Mouse (Mus musculus) hindbrain, embryonic 10.5 days (tissue): Measurements from ENCODE around the gene Adora3. TPM values are rescaled to one million over a fixed set of nuclear protein-coding genes. Genes with fewer than 3 reads are reported as not detected.

ENCODE experiments used
- DNase-seq: peaks from one replicate; pipeline ENCODE4 v3.0.0-alpha.2; 2017; ENCODE audit warnings: low spot score
- H3K27ac ChIP-seq: fragments of 300-500 bp; sonication (generic); 2 replicates; pipeline ENCODE4 v1.5.1; 2016; ENCODE audit warnings: mild to moderate bottlenecking, moderate library complexity
- H3K27me3 ChIP-seq: fragments of 300-500 bp; sonication (generic); 2 replicates; pipeline ENCODE4 v1.6.1; 2016; ENCODE audit warnings: mild to moderate bottlenecking; ENCODE audit not compliant: poor library complexity, insufficient read depth, severe bottlenecking
- H3K36me3 ChIP-seq: fragments of 300-500 bp; sonication (generic); 2 replicates; pipeline ENCODE4 v1.6.1; 2016; ENCODE audit warnings: mild to moderate bottlenecking, moderate library complexity
- H3K4me1 ChIP-seq: fragments of 300-500 bp; sonication (generic); replicated peaks from 2 replicates; pipeline ENCODE4 v1.6.1; 2016; ENCODE audit warnings: mild to moderate bottlenecking
- H3K4me3 ChIP-seq: fragments of 300-500 bp; sonication (generic); 2 replicates; pipeline ENCODE4 v1.5.1; 2016; ENCODE audit warnings: mild to moderate bottlenecking, moderate library complexity
- H3K9me3 ChIP-seq: fragments of 300-500 bp; sonication (generic); 2 replicates; pipeline ENCODE4 v1.6.1; 2016; ENCODE audit warnings: mild to moderate bottlenecking, moderate library complexity
- WGBS: fragments of 180-500 bp; shearing (Covaris S2); methylation state at CpG from one replicate; pipeline ENCODE4 v1.1.7; 2016; 5-methylcytosine and 5-hydroxymethylcytosine counted together
- polyA plus RNA-seq: library from polyadenylated mRNA; unstranded; fragments of >200 nt; fragmentation: Nextera tagmentation; extraction: Ambion mirVana; gene quantifications from 2 replicates; pipeline ENCODE4 v1.2.1, GENCODE M21; 2016

Gene Adora3
- polyA plus RNA-seq = 0.27 TPM in 1 of 2 replicates, not detected in the other

GRCm38 (mm10) chr3:105870558-105870957 is at the start of gene Adora3, which contains the start of gene Tmigd3:
Gene Adora3, plus strand, starts transcription at chr3:105870858.
Gene Tmigd3, plus strand, starts transcription at chr3:105870903.
- 85% methylated on average over 3 of the region's 3 CpGs for WGBS
- Histone ChIP-seq H3K36me3 (no peaks in the 10 kb centered on the region), H3K4me3 (no peak within 1 kb of the TSS), H3K27me3 (no peaks in the 10 kb centered on the region), H3K9me3 (no peaks in the 10 kb centered on the region), H3K4me1 (peaks cover 10% of the 10 kb centered on the region), H3K27ac (no peak within 1 kb of the TSS)
- no peak for DNase-seq

DNA sequence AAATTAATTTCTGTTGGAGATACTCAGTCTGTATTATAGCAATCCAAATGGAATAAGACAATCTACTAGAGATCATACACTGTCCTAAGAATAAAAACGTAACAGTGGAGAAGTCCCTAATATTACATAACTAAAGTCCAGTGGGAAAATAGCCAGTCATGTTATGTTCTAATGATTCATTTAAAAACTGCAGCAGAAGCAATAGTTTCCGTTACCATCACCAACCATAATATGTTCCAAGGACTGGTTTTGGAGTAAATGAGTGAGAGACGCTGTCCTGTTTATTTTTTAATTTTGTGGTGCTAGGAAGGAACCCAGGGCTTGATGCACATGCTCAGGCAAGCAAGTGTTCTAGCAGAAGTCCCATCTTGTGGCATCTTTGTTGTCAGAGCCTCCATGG is 49.2 kb upstream of the Adora3 start:
- Histone ChIP-seq H3K27ac (no peak overlapping the region), H3K4me1 (peaks cover 11% of the 10 kb centered on the region; the same call in 1 of the 2 replicates), H3K4me3 (no peak overlapping the region), H3K9me3 (no peaks in the 10 kb centered on the region), H3K27me3 (no peaks in the 10 kb centered on the region), H3K36me3 (no peaks in the 10 kb centered on the region)
- 91% methylated on average over 3 of the region's 3 CpGs for WGBS
- DNase-seq = no peak

DNA sequence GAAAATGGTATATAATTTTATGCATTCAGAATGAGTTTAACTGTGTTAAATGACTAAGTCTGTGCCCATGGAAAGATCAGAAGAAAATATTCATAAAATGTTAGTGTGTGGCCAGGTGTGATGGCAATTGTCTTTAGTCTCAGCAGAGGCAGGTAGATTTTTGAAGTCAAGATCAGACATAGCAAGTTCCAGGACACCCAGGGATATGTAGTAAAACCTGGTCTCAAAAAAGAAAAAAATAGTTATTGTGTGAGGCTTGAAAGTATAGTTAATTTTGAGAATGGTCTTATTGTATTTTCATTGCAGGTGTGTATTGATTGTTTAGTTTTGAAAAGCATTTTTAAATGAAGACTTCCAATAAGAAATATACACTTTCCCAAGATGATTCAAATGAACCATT is 47.0 kb upstream of the Adora3 start:
- Histone ChIP-seq H3K27ac (no peak overlapping the region), H3K9me3 (no peaks in the 10 kb centered on the region), H3K4me1 (peaks cover 11% of the 10 kb centered on the region; the same call in 1 of the 2 replicates), H3K4me3 (no peak overlapping the region), H3K27me3 (no peaks in the 10 kb centered on the region), H3K36me3 (no peaks in the 10 kb centered on the region)
- no peak for DNase-seq

GRCm38 (mm10) chr3:105824103-105824502 is 46.6 kb upstream of the Adora3 start:
- no peak overlapping the region for H3K27ac ChIP-seq
- no peak overlapping the region for H3K4me3 ChIP-seq
- 39% methylated on average over 5 of the region's 5 CpGs for WGBS
- DNase-seq = no peak
- H3K36me3 ChIP-seq = no peaks in the 10 kb centered on the region
- no peaks in the 10 kb centered on the region for H3K27me3 ChIP-seq
- no peaks in the 10 kb centered on the region for H3K9me3 ChIP-seq
- H3K4me1 ChIP-seq = peaks cover 11% of the 10 kb centered on the region; the same call in 1 of the 2 replicates

DNA sequence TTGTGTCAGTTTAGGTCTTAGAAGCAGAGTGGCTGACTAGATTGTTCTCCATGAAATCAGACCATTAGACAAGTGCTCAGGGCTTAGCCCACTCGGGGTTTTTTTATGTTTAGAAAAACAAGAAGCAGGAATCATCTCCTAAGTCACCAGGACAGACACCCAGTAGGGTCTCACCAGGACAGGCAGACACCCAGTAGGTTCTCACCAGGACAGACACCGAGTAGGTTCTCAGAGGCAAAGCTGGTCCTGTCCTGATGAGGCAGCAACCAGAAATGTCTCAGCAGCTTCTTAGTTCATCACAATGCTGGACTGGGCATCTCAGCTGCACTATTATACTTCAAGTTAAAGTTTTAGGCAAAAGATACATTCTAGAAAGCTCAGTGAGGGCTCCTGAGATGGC is 46.0 kb upstream of the Adora3 start:
- 59% methylated on average over 2 of the region's 2 CpGs for WGBS
- peaks cover 11% of the 10 kb centered on the region; the same call in 1 of the 2 replicates for H3K4me1 ChIP-seq
- DNase-seq = no peak
- no peaks in the 10 kb centered on the region for H3K27me3 ChIP-seq
- no peak overlapping the region for H3K27ac ChIP-seq
- H3K36me3 ChIP-seq = no peaks in the 10 kb centered on the region
- no peak overlapping the region for H3K4me3 ChIP-seq
- no peaks in the 10 kb centered on the region for H3K9me3 ChIP-seq

- Histone ChIP-seq H3K27ac (no peak overlapping the region), H3K4me3 (no peak overlapping the region), H3K9me3 (no peaks in the 10 kb centered on the region), H3K27me3 (no peaks in the 10 kb centered on the region), H3K36me3 (no peaks in the 10 kb centered on the region), H3K4me1 (peaks cover 11% of the 10 kb centered on the region; the same call in 1 of the 2 replicates)
- no peak for DNase-seq
- WGBS = 65% methylated on average over 7 of the region's 7 CpGs
Measured at GRCm38 (mm10) chr3:105825501-105826161, 45.0 kb upstream of the Adora3 start.

- no peaks in the 10 kb centered on the region for H3K9me3 ChIP-seq
- no peaks in the 10 kb centered on the region for H3K27me3 ChIP-seq
- WGBS = 92% methylated on average over 3 of the region's 3 CpGs
- DNase-seq = no peak
- no peak overlapping the region for H3K4me3 ChIP-seq
- H3K36me3 ChIP-seq = no peaks in the 10 kb centered on the region
- no peaks in the 10 kb centered on the region for H3K4me1 ChIP-seq
- H3K27ac ChIP-seq = no peak overlapping the region
Measured at GRCm38 (mm10) chr3:105831584-105831983, 39.1 kb upstream of the Adora3 start.

- Histone ChIP-seq H3K36me3 (no peaks in the 10 kb centered on the region), H3K27me3 (no peaks in the 10 kb centered on the region), H3K9me3 (no peaks in the 10 kb centered on the region), H3K27ac (no peak overlapping the region), H3K4me3 (no peak overlapping the region), H3K4me1 (no peaks in the 10 kb centered on the region)
- WGBS = 81% methylated on average over 3 of the region's 3 CpGs
- DNase-seq = no peak
Measured at GRCm38 (mm10) chr3:105835875-105836274, 34.8 kb upstream of the Adora3 start.

- H3K27me3 ChIP-seq = no peaks in the 10 kb centered on the region
- no peaks in the 10 kb centered on the region for H3K4me1 ChIP-seq
- H3K9me3 ChIP-seq = no peaks in the 10 kb centered on the region
- H3K4me3 ChIP-seq = no peak overlapping the region
- DNase-seq = no peak
- no peaks in the 10 kb centered on the region for H3K36me3 ChIP-seq
- no peak overlapping the region for H3K27ac ChIP-seq
- WGBS = 87% methylated on average over 3 of the region's 3 CpGs
Measured at GRCm38 (mm10) chr3:105836883-105837282, 33.8 kb upstream of the Adora3 start.

DNA sequence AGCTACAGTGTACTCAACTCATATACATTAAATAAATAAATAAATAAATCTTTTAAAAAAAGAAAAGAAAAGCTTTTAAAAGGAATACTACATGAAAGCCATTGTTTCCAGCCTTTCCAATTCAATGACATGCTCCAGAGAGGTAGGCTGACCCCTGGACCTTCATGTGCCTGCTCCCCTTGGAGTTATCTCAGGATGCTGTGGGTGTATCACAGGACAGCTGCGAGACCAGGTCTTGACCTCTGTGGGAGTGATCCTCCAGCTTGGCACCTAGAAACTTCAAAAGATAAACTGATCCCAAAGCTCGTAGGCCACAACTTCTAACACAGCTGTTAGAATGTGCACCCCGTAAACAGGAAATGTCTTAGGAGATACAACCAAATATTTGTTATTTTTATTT is 32.0 kb upstream of the Adora3 start:
- H3K9me3 ChIP-seq = no peaks in the 10 kb centered on the region
- H3K4me1 ChIP-seq = no peaks in the 10 kb centered on the region
- H3K36me3 ChIP-seq = no peaks in the 10 kb centered on the region
- H3K27ac ChIP-seq = no peak overlapping the region
- no peaks in the 10 kb centered on the region for H3K27me3 ChIP-seq
- WGBS = 84% methylated on average over 3 of the region's 3 CpGs
- no peak for DNase-seq
- H3K4me3 ChIP-seq = no peak overlapping the region

DNA sequence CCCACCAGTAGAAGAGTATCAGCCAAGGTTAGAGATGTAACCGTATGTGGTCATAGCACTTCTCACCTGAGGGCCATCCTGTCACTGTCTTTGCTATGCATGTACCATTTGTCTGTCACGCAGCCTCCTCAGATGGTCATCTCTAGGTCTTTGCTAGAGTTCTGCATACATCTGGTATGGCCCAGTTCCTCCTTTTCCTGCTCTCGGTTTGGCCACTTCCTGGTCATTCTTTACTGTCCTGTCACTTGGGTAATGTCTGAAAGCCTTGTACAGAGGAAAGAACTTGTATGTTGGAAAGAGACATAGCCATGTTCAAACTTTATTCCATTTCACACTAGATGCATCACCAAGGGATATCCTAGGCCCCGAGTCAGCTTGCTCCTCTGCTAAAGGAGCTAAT is 30.8 kb upstream of the Adora3 start:
- H3K27ac ChIP-seq = no peak overlapping the region
- no peaks in the 10 kb centered on the region for H3K4me1 ChIP-seq
- H3K27me3 ChIP-seq = no peaks in the 10 kb centered on the region
- DNase-seq = no peak
- H3K9me3 ChIP-seq = no peaks in the 10 kb centered on the region
- H3K36me3 ChIP-seq = no peaks in the 10 kb centered on the region
- 92% methylated on average over 4 of the region's 4 CpGs for WGBS
- H3K4me3 ChIP-seq = no peak overlapping the region

GRCm38 (mm10) chr3:105846294-105847069 is 24.2 kb upstream of the Adora3 start:
- no peaks in the 10 kb centered on the region for H3K36me3 ChIP-seq
- H3K27me3 ChIP-seq = no peaks in the 10 kb centered on the region
- H3K27ac ChIP-seq = no peak overlapping the region
- DNase-seq = no peak
- WGBS = 74% methylated on average over 7 of the region's 7 CpGs
- no peaks in the 10 kb centered on the region for H3K9me3 ChIP-seq
- H3K4me3 ChIP-seq = no peak overlapping the region
- H3K4me1 ChIP-seq = no peaks in the 10 kb centered on the region

DNA sequence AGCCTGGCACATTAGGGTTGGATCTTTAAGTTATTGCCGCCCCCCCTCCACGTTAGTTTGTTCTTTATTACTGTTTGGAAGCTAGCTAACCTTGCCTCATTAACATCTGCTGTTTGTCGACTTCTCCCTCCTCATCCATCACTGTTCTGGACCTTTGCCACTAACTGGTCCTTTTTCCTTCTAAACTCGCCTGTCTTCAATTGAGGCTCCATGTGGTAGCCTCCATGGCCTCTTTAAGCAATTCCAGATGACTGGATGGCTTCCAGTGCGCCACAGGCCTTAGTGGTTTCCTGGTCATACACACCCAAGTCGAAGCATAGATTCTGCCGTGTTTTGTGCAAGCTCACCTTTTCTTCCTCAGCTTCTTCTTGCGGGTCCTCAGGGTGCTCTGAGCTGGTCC is 16.9 kb upstream of the Adora3 start:
- H3K27me3 ChIP-seq = no peaks in the 10 kb centered on the region
- no peak overlapping the region for H3K4me3 ChIP-seq
- no peak overlapping the region for H3K27ac ChIP-seq
- WGBS = 67% methylated on average over 8 of the region's 8 CpGs
- no peaks in the 10 kb centered on the region for H3K4me1 ChIP-seq
- peak; percentile 28 for DNase-seq
- H3K9me3 ChIP-seq = no peaks in the 10 kb centered on the region
- no peaks in the 10 kb centered on the region for H3K36me3 ChIP-seq
